Mouse (Mus musculus): ENCODE measurements around the gene Amigo2. TPM values are rescaled to one million over a fixed set of nuclear protein-coding genes. Genes with fewer than 3 reads are reported as not detected.

The Amigo2 gene
- total RNA-seq, 1 experiment: 8.5 TPM

GRCm38 (mm10) chr15:97288690-97289089 is 41.6 kb upstream of the Amigo2 start:
- Histone ChIP-seq H3K4me1 (ENCODE audit: control insufficient read depth in 2 of 2, insufficient read depth in 2 of 2, low read length in 2 of 2, poor library complexity in 1 of 2) (peaks cover 0 to 7% of the 10 kb centered on the region in 2 experiments; a peak in 2 of 4 replicates), H3K36me3 (ENCODE audit: control insufficient read depth, insufficient read depth, low read length, poor library complexity, severe bottlenecking) (no peaks in the 10 kb centered on the region), H3K9ac (ENCODE audit: insufficient read depth, low read depth, low read length, poor library complexity, severe bottlenecking) (no peak overlapping the region), H3K4me3 (ENCODE audit: insufficient read depth in 1 of 2, low read depth in 1 of 2, low read length in 2 of 2, poor library complexity in 1 of 2, severe bottlenecking in 1 of 2) (no peak overlapping the region), H3K9me3 (ENCODE audit: control insufficient read depth, insufficient read depth, low read depth, low read length) (no peaks in the 10 kb centered on the region), H3K27ac (ENCODE audit: insufficient read depth, low read depth, low read length, poor library complexity, severe bottlenecking) (no peak overlapping the region)
- TF ChIP-seq CHD2 (IDR thresholded peaks at IDR 0.05; ENCODE audit: low read depth, low read length) (no peak), MAFK (IDR thresholded peaks at IDR 0.05; ENCODE audit: insufficient read depth, low read depth, low read length) (no peak), ZC3H11A (IDR thresholded peaks at IDR 0.05; ENCODE audit: borderline replicate concordance, low read depth, low read length) (no peak)
- DNase-seq (ENCODE audit: low read depth, low spot score): no peak
- in situ Hi-C loops (cut with MboI; ENCODE audit: low sequenced_read_pairs in 2 of 2, unreplicated experiment in 2 of 2): no loop called here

- TF ChIP-seq HCFC1 (IDR thresholded peaks at IDR 0.05; ENCODE audit: borderline replicate concordance, insufficient read depth, low read length) (no peak), ZNF384 (IDR thresholded peaks at IDR 0.05; ENCODE audit: low read depth, low read length) (no peak), ZC3H11A (IDR thresholded peaks at IDR 0.05; ENCODE audit: borderline replicate concordance, low read depth, low read length) (no peak), CHD2 (IDR thresholded peaks at IDR 0.05; ENCODE audit: low read depth, low read length) (no peak), MAFK (IDR thresholded peaks at IDR 0.05; ENCODE audit: insufficient read depth, low read depth, low read length) (no peak)
- Histone ChIP-seq H3K9ac (ENCODE audit: insufficient read depth, low read depth, low read length, poor library complexity, severe bottlenecking) (no peak overlapping the region), H3K36me3 (ENCODE audit: control insufficient read depth, insufficient read depth, low read length, poor library complexity, severe bottlenecking) (no peaks in the 10 kb centered on the region), H3K4me1 (ENCODE audit: control insufficient read depth in 2 of 2, insufficient read depth in 2 of 2, low read length in 2 of 2, poor library complexity in 1 of 2) (peaks cover 0 to 7% of the 10 kb centered on the region in 2 experiments; a peak in 2 of 4 replicates), H3K9me3 (ENCODE audit: control insufficient read depth, insufficient read depth, low read depth, low read length) (no peaks in the 10 kb centered on the region), H3K27ac (ENCODE audit: insufficient read depth, low read depth, low read length, poor library complexity, severe bottlenecking) (no peak overlapping the region), H3K4me3 (ENCODE audit: insufficient read depth in 1 of 2, low read depth in 1 of 2, low read length in 2 of 2, poor library complexity in 1 of 2, severe bottlenecking in 1 of 2) (no peak overlapping the region)
- DNase-seq (ENCODE audit: low read depth, low spot score): no peak
- in situ Hi-C loops (cut with MboI; ENCODE audit: low sequenced_read_pairs in 2 of 2, unreplicated experiment in 2 of 2): no loop called here
These were observed 40.5 kb upstream of the Amigo2 start for GRCm38 (mm10) chr15:97287436-97288143.

GRCm38 (mm10) chr15:97286731-97287130 is 39.6 kb upstream of the Amigo2 start:
- H3K9ac ChIP-seq (ENCODE audit: insufficient read depth, low read depth, low read length, poor library complexity, severe bottlenecking): no peak overlapping the region
- H3K4me1 ChIP-seq (ENCODE audit: control insufficient read depth in 2 of 2, insufficient read depth in 2 of 2, low read length in 2 of 2, poor library complexity in 1 of 2): peaks cover 0 to 5% of the 10 kb centered on the region in 2 experiments; a peak in 1 of 4 replicates
- H3K27ac ChIP-seq (ENCODE audit: insufficient read depth, low read depth, low read length, poor library complexity, severe bottlenecking): no peak overlapping the region
- no peak overlapping the region for H3K4me3 ChIP-seq (ENCODE audit: insufficient read depth in 1 of 2, low read depth in 1 of 2, low read length in 2 of 2, poor library complexity in 1 of 2, severe bottlenecking in 1 of 2)
- no peak for DNase-seq (ENCODE audit: low read depth, low spot score)
- no peaks in the 10 kb centered on the region for H3K9me3 ChIP-seq (ENCODE audit: control insufficient read depth, insufficient read depth, low read depth, low read length)
- no peaks in the 10 kb centered on the region for H3K36me3 ChIP-seq (ENCODE audit: control insufficient read depth, insufficient read depth, low read length, poor library complexity, severe bottlenecking)
- TF ChIP-seq ZC3H11A (IDR thresholded peaks at IDR 0.05; ENCODE audit: borderline replicate concordance, low read depth, low read length) (no peak), CHD2 (IDR thresholded peaks at IDR 0.05; ENCODE audit: low read depth, low read length) (no peak), ZNF384 (IDR thresholded peaks at IDR 0.05; ENCODE audit: low read depth, low read length) (no peak), HCFC1 (IDR thresholded peaks at IDR 0.05; ENCODE audit: borderline replicate concordance, insufficient read depth, low read length) (no peak), MAFK (IDR thresholded peaks at IDR 0.05; ENCODE audit: insufficient read depth, low read depth, low read length) (no peak)
- in situ Hi-C loops (cut with MboI; ENCODE audit: low sequenced_read_pairs in 2 of 2, unreplicated experiment in 2 of 2): no loop called here

- Histone ChIP-seq H3K9me3 (ENCODE audit: control insufficient read depth, insufficient read depth, low read depth, low read length) (no peaks in the 10 kb centered on the region), H3K9ac (ENCODE audit: insufficient read depth, low read depth, low read length, poor library complexity, severe bottlenecking) (no peak overlapping the region), H3K27ac (ENCODE audit: insufficient read depth, low read depth, low read length, poor library complexity, severe bottlenecking) (no peak overlapping the region), H3K4me1 (ENCODE audit: control insufficient read depth in 2 of 2, insufficient read depth in 2 of 2, low read length in 2 of 2, poor library complexity in 1 of 2) (peaks cover 0 to 8% of the 10 kb centered on the region in 2 experiments; a peak in 1 of 4 replicates), H3K36me3 (ENCODE audit: control insufficient read depth, insufficient read depth, low read length, poor library complexity, severe bottlenecking) (no peaks in the 10 kb centered on the region), H3K4me3 (ENCODE audit: insufficient read depth in 1 of 2, low read depth in 1 of 2, low read length in 2 of 2, poor library complexity in 1 of 2, severe bottlenecking in 1 of 2) (no peak overlapping the region)
- TF ChIP-seq ZNF384 (IDR thresholded peaks at IDR 0.05; ENCODE audit: low read depth, low read length): no peak
- no peak for TF ChIP-seq MAFK (IDR thresholded peaks at IDR 0.05; ENCODE audit: insufficient read depth, low read depth, low read length)
- TF ChIP-seq CHD2 (IDR thresholded peaks at IDR 0.05; ENCODE audit: low read depth, low read length): no peak
- no peak for TF ChIP-seq HCFC1 (IDR thresholded peaks at IDR 0.05; ENCODE audit: borderline replicate concordance, insufficient read depth, low read length)
- no peak for DNase-seq (ENCODE audit: low read depth, low spot score)
- in situ Hi-C loops (cut with MboI; ENCODE audit: low sequenced_read_pairs in 2 of 2, unreplicated experiment in 2 of 2): no loop called here
These were observed 38.7 kb upstream of the Amigo2 start for GRCm38 (mm10) chr15:97285665-97286212.

Measured in ES-E14 (cell line).